Mouse (Mus musculus) ES-E14 (cell line): ENCODE measurements around the gene Stk38l.

Experiments used
- CHD2 ChIP-seq: IDR thresholded peaks from 2 replicates; pipeline ENCODE4 v1.6.1; 2014; ENCODE audit warnings: mild to moderate bottlenecking, low read depth, low read length, inconsistent platforms
- HCFC1 ChIP-seq: IDR thresholded peaks from 2 replicates; pipeline ENCODE4 v1.6.1; 2012; ENCODE audit warnings: low read length, inconsistent platforms, borderline replicate concordance; ENCODE audit not compliant: insufficient read depth

GRCm38 (mm10) chr6:146725384-146725791, 593 bp downstream of the Stk38l start:
- TF ChIP-seq CHD2 (no peak), HCFC1 (no peak)
